Mouse (Mus musculus) v-Abl transformed pro-B cells (cell line): ENCODE results near the gene Fscn1.

Experiments
- in situ Hi-C, 2 experiments: fragments of 400-800 bp; cut with MboI; formaldehyde crosslinking; loops; one replicate each; pipeline ENCODE4 v1.15.1; 2025; ENCODE audit not compliant: unreplicated experiment in 2 of 2

The Fscn1 gene

DNA sequence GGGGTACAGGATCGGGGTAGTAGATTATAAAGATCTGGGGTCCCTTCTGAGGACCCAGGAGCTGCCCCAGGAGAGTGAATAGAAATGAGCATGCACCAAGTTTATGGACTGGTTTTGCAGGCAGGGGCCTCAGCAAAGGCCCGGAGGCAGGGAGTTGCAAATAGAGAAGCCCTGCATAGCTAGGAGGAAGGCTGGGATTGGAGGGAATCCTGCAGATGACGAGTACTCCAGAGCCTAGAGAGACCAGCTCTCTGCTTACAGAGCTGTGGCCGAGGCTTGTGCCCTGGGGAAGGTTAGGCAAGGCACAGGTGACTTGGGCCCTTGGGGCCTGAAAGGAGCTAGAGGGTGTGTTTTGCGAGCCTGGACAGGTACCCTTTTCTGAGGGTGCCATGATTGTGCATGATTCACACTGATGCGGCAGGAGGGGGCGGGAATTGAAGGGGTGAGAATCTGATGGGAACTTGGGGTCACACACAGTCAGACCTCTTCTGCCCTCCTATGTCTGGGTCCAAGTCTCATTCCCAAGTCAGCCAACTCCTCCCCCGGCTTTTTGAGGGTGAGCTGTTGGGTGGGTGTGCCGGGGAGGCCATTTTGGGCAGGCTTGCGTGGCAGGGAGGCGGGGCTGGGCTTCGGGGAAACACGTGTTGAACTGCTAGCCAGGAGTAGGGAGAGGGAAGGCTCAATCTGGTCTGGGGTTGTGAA, 3.0 kb downstream of the Fscn1 start:
- in situ Hi-C loops, result no loop called here

- in situ Hi-C loops, result no loop called here
Observed at GRCm38 (mm10) chr5:142963705-142964494, 3.8 kb downstream of the Fscn1 start.

DNA sequence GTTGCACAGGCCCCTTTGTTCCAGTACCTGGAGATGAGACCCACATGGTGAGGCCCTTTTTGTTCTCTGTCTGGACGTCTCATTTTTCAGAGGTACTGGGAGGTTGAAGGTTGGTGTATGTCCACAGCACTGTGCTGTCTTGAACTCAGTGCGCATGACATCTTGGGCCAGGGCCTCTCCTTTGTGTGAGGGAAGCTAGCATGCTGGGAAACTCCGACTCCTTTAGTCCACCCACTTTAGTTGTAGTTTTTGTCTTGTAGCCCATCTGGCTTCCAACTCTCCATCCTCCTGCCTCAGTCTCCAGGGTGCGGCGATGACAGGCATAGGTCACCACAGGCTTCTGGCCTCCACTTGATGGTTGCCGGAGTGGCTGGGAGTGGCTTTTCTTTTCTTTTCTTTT, 4.5 kb downstream of the Fscn1 start:
- in situ Hi-C loops, result no loop called here

DNA sequence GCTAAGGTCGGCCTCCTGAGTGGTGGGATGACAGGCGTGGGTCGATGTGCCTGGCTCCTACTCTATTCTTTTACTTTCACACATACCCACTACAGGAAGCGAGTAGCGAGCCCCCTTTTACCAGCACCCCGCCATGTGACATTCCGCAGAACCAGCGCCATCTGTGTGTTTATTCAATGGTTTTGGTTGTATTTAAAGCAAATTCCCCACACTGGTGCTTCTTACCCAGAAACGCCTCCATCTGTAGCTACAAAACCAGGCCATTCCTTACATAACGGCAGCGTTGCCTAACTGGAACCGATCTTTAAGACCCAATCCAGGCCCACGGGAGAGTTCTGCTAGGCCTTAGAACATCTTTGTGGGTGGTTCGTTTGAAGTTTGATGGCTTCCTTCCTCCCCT, 8.3 kb downstream of the Fscn1 start:
- in situ Hi-C loops, result no loop called here

DNA sequence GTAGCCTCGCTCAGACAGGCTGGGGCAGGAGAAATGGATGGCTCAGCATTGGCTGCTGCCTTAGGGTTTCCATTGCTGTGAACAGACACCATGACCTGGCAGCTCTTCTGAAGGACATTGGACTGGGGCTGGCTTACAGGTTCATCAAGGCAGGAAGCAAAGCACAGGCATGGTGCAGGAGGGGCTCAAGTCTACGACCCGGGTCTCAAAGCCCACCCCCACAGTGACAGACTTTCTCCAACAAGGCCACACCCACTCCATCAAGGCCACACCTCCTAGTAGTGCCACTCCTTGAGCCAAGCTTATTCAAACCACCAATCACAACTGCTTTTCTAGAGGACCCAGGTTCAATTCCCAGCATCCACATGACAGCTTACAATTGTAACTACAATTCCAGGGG, 13.8 kb downstream of the Fscn1 start:
- in situ Hi-C loops, result no loop called here

DNA sequence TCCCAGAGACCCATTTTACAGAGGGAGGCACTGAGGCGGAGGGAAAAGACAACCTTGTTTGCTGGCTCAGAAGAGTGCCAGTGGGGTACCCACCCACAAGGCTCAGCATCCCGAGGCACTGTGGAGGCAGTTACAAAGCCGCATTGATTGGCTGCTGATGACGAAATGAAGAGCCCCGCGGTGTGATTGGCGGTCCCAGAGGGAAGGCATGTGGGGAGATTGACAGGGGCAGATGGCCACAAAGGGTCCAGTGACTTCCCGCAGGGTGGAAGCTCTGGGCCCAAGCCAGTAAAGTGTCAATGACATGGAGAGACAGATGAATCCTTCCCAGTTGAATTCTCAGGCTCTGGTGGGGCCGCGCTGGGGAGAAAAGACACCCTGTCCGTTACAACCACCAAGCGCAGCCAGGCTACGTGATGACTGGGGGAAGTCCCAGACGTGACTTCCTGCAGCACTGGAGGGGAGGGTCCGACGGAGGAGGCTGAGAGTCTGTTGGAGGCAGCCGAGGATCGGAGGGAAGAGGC, 14.5 kb downstream of the Fscn1 start:
- in situ Hi-C loops, result no loop called here

DNA sequence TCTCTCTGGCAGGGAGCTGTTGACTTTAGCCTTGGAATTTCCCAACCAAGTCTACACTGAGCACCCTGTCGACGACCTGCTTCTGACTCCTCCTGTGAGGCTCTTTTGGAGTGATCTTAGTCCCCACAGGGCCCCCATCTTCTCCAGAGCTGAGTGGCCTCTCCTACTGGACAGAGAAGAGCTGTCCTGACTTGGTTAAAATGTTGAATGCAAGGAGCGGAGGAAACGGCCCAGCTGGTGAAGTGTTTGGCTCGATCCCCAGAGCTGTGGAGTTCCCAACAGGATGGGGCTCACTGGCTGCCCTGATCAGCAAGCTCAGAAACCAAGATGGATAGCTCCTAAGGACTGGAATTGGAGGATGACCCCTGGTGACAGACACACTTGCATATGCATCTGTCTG, 16.4 kb downstream of the Fscn1 start:
- in situ Hi-C loops, result no loop called here

DNA sequence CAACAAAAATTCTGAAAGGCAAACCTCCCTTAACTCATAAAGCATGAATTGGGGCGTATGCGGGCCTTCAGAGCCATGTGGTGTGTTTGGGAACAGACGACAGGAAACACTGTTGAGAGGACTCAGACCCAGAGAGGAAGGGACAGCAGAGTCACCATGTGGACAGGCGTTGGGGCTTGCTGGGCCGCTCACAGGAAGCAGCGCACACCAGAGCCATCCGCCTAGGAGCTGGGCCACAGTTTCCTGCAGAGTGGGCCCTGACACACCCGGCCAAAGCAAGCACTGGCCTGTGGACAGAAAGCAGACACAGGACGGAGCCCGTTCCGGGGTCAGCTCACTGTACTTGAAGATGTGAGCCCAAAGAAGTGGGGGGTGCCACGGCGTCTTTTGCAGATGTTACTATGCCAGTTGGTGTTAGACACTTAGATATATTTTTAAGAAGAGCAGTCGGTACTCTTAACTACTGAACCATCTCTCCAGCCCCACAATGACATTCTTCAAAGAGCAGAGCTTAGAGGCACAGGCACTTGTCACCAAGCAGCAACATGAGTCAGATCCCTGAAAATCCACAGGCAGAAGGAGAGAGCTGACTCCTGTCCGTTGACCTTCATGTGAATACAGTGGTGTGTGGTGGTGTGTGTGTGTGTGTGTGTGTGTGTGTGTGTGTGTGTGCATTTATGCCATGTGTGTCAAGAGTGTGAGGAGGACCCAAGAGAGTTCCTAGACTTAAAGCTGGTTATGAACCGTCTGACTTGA, 22.1 kb downstream of the Fscn1 start:
- in situ Hi-C loops, result no loop called here

- in situ Hi-C loops, result no loop called here
Observed at GRCm38 (mm10) chr5:142983174-142983573, 23.0 kb downstream of the Fscn1 start.

DNA sequence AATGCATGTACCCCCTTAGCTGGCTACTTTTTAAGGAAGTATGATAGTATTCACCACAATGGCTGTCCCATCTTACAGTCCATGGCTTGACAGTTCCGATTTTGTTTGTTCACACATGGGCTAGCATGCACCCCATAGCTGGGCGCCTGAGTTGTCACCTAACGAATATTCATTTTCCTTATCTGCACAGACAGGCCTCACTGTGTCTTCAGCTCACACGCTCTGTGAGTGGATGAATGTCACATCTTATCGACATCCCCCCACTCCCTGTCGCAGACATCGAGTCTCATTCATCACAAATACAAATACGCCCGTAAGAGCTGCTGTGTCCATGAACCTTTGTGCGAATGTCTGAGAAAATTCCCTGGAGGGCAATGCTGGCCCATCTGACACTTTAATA, 24.1 kb downstream of the Fscn1 start:
- in situ Hi-C loops, result no loop called here

- in situ Hi-C loops, result no loop called here
Observed at GRCm38 (mm10) chr5:142988520-142988919, 28.4 kb downstream of the Fscn1 start.

GRCm38 (mm10) chr5:142989167-142989566, 29.0 kb downstream of the Fscn1 start:
- in situ Hi-C loops, result no loop called here

DNA sequence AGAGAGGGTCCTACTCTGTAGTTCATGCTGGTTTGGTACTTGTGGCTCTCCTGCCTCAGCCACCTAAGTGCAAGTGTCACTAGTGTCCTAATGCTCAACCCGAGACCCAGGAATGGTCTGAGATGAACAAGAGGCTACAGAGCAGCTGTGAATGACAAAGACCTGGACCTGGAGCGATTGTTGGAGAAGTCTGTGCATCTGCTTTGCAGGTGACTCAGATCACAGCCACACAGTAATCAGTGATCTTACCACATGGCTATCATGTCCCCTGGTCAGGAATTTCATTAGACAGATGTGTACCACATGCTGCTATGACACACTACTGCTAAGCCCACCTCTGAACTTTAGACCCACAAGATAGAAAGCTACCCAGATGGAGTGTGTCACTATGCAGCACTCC, 34.6 kb downstream of the Fscn1 start:
- in situ Hi-C loops, result no loop called here

GRCm38 (mm10) chr5:142997526-142997925, 37.4 kb downstream of the Fscn1 start:
- in situ Hi-C loops, result no loop called here

DNA sequence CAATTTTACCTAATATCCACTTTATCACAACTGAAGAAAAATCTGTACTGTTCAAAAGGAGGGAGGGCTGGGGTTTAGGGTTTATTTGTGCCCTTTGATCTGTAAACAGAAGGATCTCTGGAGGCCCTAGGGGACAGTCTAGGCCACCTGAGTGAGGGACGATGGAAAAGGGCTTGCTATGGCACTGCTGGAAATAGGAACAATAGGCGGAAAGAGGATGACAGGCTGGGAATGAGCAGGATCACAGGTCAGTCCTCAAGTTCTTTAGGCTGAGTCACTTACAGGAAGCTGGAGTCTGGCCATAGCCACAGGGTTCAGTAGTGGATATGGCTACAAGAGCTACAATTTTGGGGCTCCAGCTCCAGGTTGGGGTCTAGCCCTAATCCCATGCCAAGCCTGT, 38.0 kb downstream of the Fscn1 start:
- in situ Hi-C loops, result no loop called here

- in situ Hi-C loops, result no loop called here
Observed at GRCm38 (mm10) chr5:143000091-143000490, 39.9 kb downstream of the Fscn1 start.

DNA sequence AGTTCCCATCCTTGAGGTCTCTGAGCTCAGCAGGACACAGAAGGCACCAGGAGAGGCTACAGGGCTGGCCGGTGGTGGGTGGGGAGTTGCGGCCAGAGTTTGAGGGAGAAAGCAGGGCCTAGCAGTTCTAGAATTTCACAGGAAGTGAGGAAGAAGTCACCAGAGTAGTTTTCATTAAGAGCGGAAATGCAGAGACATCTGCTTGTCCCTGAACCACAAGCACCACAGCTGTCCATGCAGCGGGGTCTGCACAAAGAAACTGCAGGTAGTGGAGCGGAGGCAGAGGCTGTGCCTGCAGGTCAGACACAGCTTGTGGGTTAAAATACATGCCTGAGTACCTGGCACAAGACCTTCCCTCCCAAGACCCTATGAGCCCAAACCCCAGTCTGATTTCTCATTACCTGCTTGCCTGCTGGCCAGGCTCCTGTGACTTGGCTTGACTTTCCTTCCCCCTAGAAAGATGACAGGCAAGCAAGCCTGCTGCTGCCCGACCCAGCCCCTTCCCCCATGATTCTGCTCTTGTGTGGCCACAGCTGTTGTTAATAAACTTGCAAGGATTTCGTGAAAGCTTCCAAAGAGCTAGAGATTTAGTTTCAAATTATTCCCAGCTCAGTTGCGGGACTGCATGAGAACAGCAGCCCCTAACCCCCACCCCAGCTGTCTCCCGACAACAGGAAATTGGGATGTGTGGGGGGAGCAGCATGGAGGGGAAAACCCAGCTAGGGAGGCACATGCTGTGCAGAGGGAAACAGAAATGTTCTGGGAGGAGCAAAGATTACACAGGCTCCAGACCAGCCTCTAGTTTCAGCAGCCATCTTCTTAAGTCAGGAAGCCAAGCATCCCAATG, 40.7 kb downstream of the Fscn1 start:
- in situ Hi-C loops, result no loop called here

GRCm38 (mm10) chr5:143009383-143009782, 49.2 kb downstream of the Fscn1 start:
- in situ Hi-C loops, result no loop called here

DNA sequence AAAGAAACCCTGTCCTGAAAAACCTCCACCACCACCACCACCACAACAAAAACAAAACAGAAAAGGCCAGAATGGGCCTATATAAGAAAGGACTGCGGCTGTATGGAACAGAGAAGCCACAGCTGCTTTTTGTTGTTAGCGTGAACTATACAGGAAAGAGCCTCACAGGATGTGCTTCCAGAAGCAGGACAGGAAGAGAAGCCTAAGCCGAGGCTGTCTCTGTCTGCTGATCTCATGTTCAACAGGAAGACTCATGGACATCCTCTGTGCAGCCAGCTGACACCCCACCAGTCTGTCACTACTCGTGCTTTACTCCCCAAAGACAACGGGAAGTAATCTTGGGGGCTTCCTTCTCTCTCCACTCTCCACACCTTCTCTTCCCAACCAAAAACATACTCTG, 57.3 kb downstream of the Fscn1 start:
- in situ Hi-C loops, result no loop called here
